17 mouse cellular contexts compared by ENCODE assay signal in genomic region chr8:46593772-46594171, GRCm38 (mm10). TPM values are rescaled to one million over a fixed set of nuclear protein-coding genes. Genes with fewer than 3 reads are reported as not detected.
DNase-seq lines count a peak whose midpoint lies in the region; ATAC-seq and TF ChIP-seq lines count a peak whose summit lies in the region.
"Had no signal": no experiment of that assay in that cellular context is flagged by ENCODE, and none has a peak within 500 bp of the region (broad histone marks: within the 10 kb centered on the region; RNA-seq: fewer than 3 reads in every experiment).

No protein-coding gene starts in this region.

- peak; percentile 60; the same call in 1 of the 2 replicates for ATAC-seq in heart, embryonic 16.5 days (replicated peaks; ENCODE audit: extremely low read depth, insufficient read depth, low FRiP score)
- ATAC-seq in heart, embryonic 11.5 days (replicated peaks; ENCODE audit: insufficient number of reproducible peaks, low FRiP score, low TSS enrichment) = no peak
- ATAC-seq in lung, postnatal 0 days = peak; percentile 37; the same call in 1 of the 2 replicates
- peak; percentile 34; the same call in 1 of the 2 replicates for ATAC-seq in megakaryocyte, adult 5-6 weeks (ENCODE audit: poor library complexity, severe bottlenecking)
- ATAC-seq in liver, embryonic 11.5 days (replicated peaks; ENCODE audit: low FRiP score) = no peak
- ATAC-seq: liver, postnatal 0 days had no signal

- no peak overlapping the region for H3K4me2 ChIP-seq in heart, embryonic 16.5 days (ENCODE audit: low read depth, low read length)
- no peak overlapping the region for H3K4me2 ChIP-seq in heart, embryonic 11.5 days
- no peak overlapping the region for H3K4me2 ChIP-seq in lung, postnatal 0 days (replicated peaks; ENCODE audit: low read depth, low read length)
- H3K4me2 ChIP-seq in liver, embryonic 11.5 days = no peak overlapping the region
- H3K4me2 ChIP-seq: hindbrain, embryonic 15.5 days; neural tube, embryonic 12.5 days had no signal

- no peak for TF ChIP-seq CTCF in lung, postnatal 0 days (IDR thresholded peaks at IDR 0.05)
- TF ChIP-seq CTCF in lung, adult 2 months (IDR thresholded peaks at IDR 0.05; ENCODE audit: insufficient read depth, low read length) = no peak
- TF ChIP-seq CTCF in cerebellum, adult 2 months (IDR thresholded peaks at IDR 0.05; ENCODE audit: borderline replicate concordance, insufficient read depth, low read depth, low read length) = no peak

- TF ChIP-seq EP300 in lung, postnatal 0 days (IDR thresholded peaks at IDR 0.05) = no peak

- H3K27me3 ChIP-seq in heart, embryonic 16.5 days (ENCODE audit: control insufficient read depth, insufficient read depth, low read length) = no peaks in the 10 kb centered on the region
- no peaks in the 10 kb centered on the region for H3K27me3 ChIP-seq in heart, embryonic 11.5 days (ENCODE audit: control insufficient read depth, insufficient read depth, low read length)
- no peaks in the 10 kb centered on the region for H3K27me3 ChIP-seq in lung, postnatal 0 days (replicated peaks; ENCODE audit: insufficient read depth, low read length)
- H3K27me3 ChIP-seq in cerebellum, adult 2 months (ENCODE audit: control insufficient read depth, insufficient read depth, low read length) = no peaks in the 10 kb centered on the region
- no peaks in the 10 kb centered on the region for H3K27me3 ChIP-seq in liver, embryonic 11.5 days (replicated peaks; ENCODE audit: control insufficient read depth, insufficient read depth, low read length)
- H3K27me3 ChIP-seq: hindbrain, embryonic 15.5 days; neural tube, embryonic 12.5 days had no signal

- no peak overlapping the region for H3K9ac ChIP-seq in heart, embryonic 16.5 days (ENCODE audit: low read length)
- no peak overlapping the region for H3K9ac ChIP-seq in heart, embryonic 11.5 days (ENCODE audit: low read depth, low read length)
- H3K9ac ChIP-seq in lung, postnatal 0 days (replicated peaks; ENCODE audit: low read depth) = no peak overlapping the region
- no peak overlapping the region for H3K9ac ChIP-seq in liver, embryonic 11.5 days (ENCODE audit: low read depth, low read length)
- H3K9ac ChIP-seq: hindbrain, embryonic 15.5 days; liver, postnatal 0 days; neural tube, embryonic 12.5 days had no signal

- H3K9me3 ChIP-seq in heart, embryonic 16.5 days (replicated peaks; ENCODE audit: control insufficient read depth, low read length) = no peaks in the 10 kb centered on the region
- H3K9me3 ChIP-seq in heart, embryonic 11.5 days (replicated peaks; ENCODE audit: control insufficient read depth, low read length) = no peaks in the 10 kb centered on the region
- no peaks in the 10 kb centered on the region for H3K9me3 ChIP-seq in lung, postnatal 0 days (ENCODE audit: low read length)
- H3K9me3 ChIP-seq in liver, embryonic 11.5 days (ENCODE audit: control insufficient read depth, low read length) = no peaks in the 10 kb centered on the region
- H3K9me3 ChIP-seq: hindbrain, embryonic 15.5 days; neural tube, embryonic 12.5 days had no signal

- no peak for TF ChIP-seq POLR2A in lung, adult 2 months (IDR thresholded peaks at IDR 0.05; ENCODE audit: borderline replicate concordance, extremely low read depth, low read depth, low read length)
- TF ChIP-seq POLR2A in cerebellum, adult 2 months (IDR thresholded peaks at IDR 0.05; ENCODE audit: borderline replicate concordance, insufficient read depth, low read length) = no peak

- 53% methylated on average over 2 of the region's 2 CpGs for WGBS in heart, embryonic 16.5 days
- 53% methylated on average over 2 of the region's 2 CpGs for WGBS in heart, embryonic 11.5 days (ENCODE audit: insufficient replicate concordance)
- 68% methylated on average over 2 of the region's 2 CpGs for WGBS in lung, postnatal 0 days
- 82% methylated on average over 2 of the region's 2 CpGs for WGBS in lung, adult 2 months
- 8% methylated on average over 2 of the region's 2 CpGs for WGBS in cerebellum, adult 2 months
- WGBS in liver, embryonic 11.5 days = 70% methylated on average over 2 of the region's 2 CpGs

- H3K4me3 ChIP-seq in heart, embryonic 16.5 days (ENCODE audit: low read length) = no peak overlapping the region
- H3K4me3 ChIP-seq in heart, embryonic 11.5 days (ENCODE audit: low read depth, low read length) = no peak overlapping the region
- no peak overlapping the region for H3K4me3 ChIP-seq in lung, postnatal 0 days (ENCODE audit: low read depth, low read length)
- H3K4me3 ChIP-seq in lung, adult 2 months (replicated peaks; ENCODE audit: extremely low read depth, low read depth, low read length) = no peak overlapping the region
- H3K4me3 ChIP-seq in cerebellum, adult 2 months (replicated peaks; ENCODE audit: insufficient read depth, low read depth, low read length) = no peak overlapping the region
- no peak overlapping the region for H3K4me3 ChIP-seq in liver, embryonic 11.5 days (ENCODE audit: low read depth, low read length)
- H3K4me3 ChIP-seq: gastrocnemius, adult 2 months; hindbrain, embryonic 15.5 days; neural tube, embryonic 12.5 days had no signal

- H3K4me1 ChIP-seq in heart, embryonic 16.5 days (ENCODE audit: control insufficient read depth, insufficient read depth, low read length) = no peaks in the 10 kb centered on the region
- peaks cover 13% of the 10 kb centered on the region for H3K4me1 ChIP-seq in heart, embryonic 11.5 days (ENCODE audit: control insufficient read depth, insufficient read depth, low read length)
- H3K4me1 ChIP-seq in lung, postnatal 0 days (ENCODE audit: insufficient read depth, low read depth, low read length) = no peaks in the 10 kb centered on the region
- no peaks in the 10 kb centered on the region for H3K4me1 ChIP-seq in lung, adult 2 months (ENCODE audit: control insufficient read depth, insufficient read depth, low read length)
- no peaks in the 10 kb centered on the region for H3K4me1 ChIP-seq in cerebellum, adult 2 months (ENCODE audit: control insufficient read depth, insufficient read depth, low read length)
- peaks cover 36% of the 10 kb centered on the region for H3K4me1 ChIP-seq in liver, embryonic 11.5 days (replicated peaks; ENCODE audit: control insufficient read depth, insufficient read depth, low read length)
- H3K4me1 ChIP-seq: hindbrain, embryonic 15.5 days; neural tube, embryonic 12.5 days had no signal

- peak; percentile 36 for DNase-seq in lung, postnatal 0 days (ENCODE audit: low spot score)
- no peak for DNase-seq in lung, adult 2 months
- peak; percentile 20 to 49 for DNase-seq in cerebellum, adult 2 months
- DNase-seq in liver, embryonic 11.5 days (ENCODE audit: low spot score) = no peak
- DNase-seq in ovary, postnatal 10 days (ENCODE audit: low spot score) = no peak
- DNase-seq: adrenal gland, postnatal 14 days; gastrocnemius, adult 2 months; kidney, adult 11 months; kidney, postnatal 25 days; liver, postnatal 0 days; right cerebral cortex, postnatal 25 days; thymus, postnatal 36 days had no signal

- no peak overlapping the region for H3K27ac ChIP-seq in heart, embryonic 16.5 days (ENCODE audit: low read length)
- no peak overlapping the region for H3K27ac ChIP-seq in heart, embryonic 11.5 days (ENCODE audit: low read depth, low read length)
- H3K27ac ChIP-seq in lung, postnatal 0 days (ENCODE audit: low read length) = no peak overlapping the region
- no peak overlapping the region for H3K27ac ChIP-seq in cerebellum, adult 2 months (ENCODE audit: insufficient read depth, low read length)
- no peak overlapping the region for H3K27ac ChIP-seq in liver, embryonic 11.5 days (ENCODE audit: low read depth, low read length)
- H3K27ac ChIP-seq: gastrocnemius, adult 2 months; hindbrain, embryonic 15.5 days; neural tube, embryonic 12.5 days had no signal

- H3K36me3 ChIP-seq in heart, embryonic 16.5 days (ENCODE audit: control insufficient read depth, insufficient read depth) = 0 out of 2 replicates have a peak, but pooled peaks cover 2% of the 10 kb centered on the region
- no peaks in the 10 kb centered on the region for H3K36me3 ChIP-seq in heart, embryonic 11.5 days (ENCODE audit: control insufficient read depth, insufficient read depth, low read length)
- no peaks in the 10 kb centered on the region for H3K36me3 ChIP-seq in lung, postnatal 0 days (ENCODE audit: insufficient read depth, low read length)
- no peaks in the 10 kb centered on the region; the same call in 1 of the 2 replicates for H3K36me3 ChIP-seq in liver, embryonic 11.5 days (ENCODE audit: control insufficient read depth, insufficient read depth, low read length)
- H3K36me3 ChIP-seq: hindbrain, embryonic 15.5 days; neural tube, embryonic 12.5 days had no signal

RNA-seq across cellular contexts. Expression of gene Primpol, which starts 23.2 kb away (rescaled TPM):
- 9.0 and 9.5 TPM in 2 replicates for polyA plus RNA-seq in heart, embryonic 16.5 days (2015; fragmentation: Nextera tagmentation; extraction: Ambion mirVana)
- polyA plus RNA-seq in heart, embryonic 11.5 days (2014; fragmentation: Nextera tagmentation; extraction: Ambion mirVana) = 9.7 and 10.8 TPM in 2 replicates
- 3.7 and 4.8 TPM in 2 replicates for polyA plus RNA-seq in lung, postnatal 0 days (2015; fragmentation: Nextera tagmentation; extraction: Ambion mirVana)
- polyA plus RNA-seq in lung, adult 2 months (2012; rRNA removed) = 0.81 and 1.8 TPM in 2 replicates
- polyA plus RNA-seq in cerebellum, adult 2 months (2012; rRNA removed) = 2.8 and 4.0 TPM in 2 replicates
- 19.2 and 20.1 TPM in 2 replicates for total RNA-seq in megakaryocyte, adult 5-6 weeks (2015)
- 7.5 and 9.6 TPM in 2 replicates for total RNA-seq in megakaryocyte, adult 5-6 weeks (2017)
- 16.4 and 18.5 TPM in 2 replicates for polyA plus RNA-seq in liver, embryonic 11.5 days (2014; fragmentation: Nextera tagmentation; extraction: Ambion mirVana)

RNA-seq across cellular contexts. Expression of gene Casp3, which starts 23.3 kb away (rescaled TPM):
- polyA plus RNA-seq in heart, embryonic 16.5 days (2015; fragmentation: Nextera tagmentation; extraction: Ambion mirVana) = 53.6 and 63.5 TPM in 2 replicates
- 49.2 and 59.2 TPM in 2 replicates for polyA plus RNA-seq in heart, embryonic 11.5 days (2014; fragmentation: Nextera tagmentation; extraction: Ambion mirVana)
- 27.4 and 27.6 TPM in 2 replicates for polyA plus RNA-seq in lung, postnatal 0 days (2015; fragmentation: Nextera tagmentation; extraction: Ambion mirVana)
- 2.6 and 5.4 TPM in 2 replicates for polyA plus RNA-seq in lung, adult 2 months (2012; rRNA removed)
- polyA plus RNA-seq in cerebellum, adult 2 months (2012; rRNA removed) = 13.3 and 14.6 TPM in 2 replicates
- total RNA-seq in megakaryocyte, adult 5-6 weeks (2015) = 40.0 and 41.8 TPM in 2 replicates
- 74.2 and 88.3 TPM in 2 replicates for total RNA-seq in megakaryocyte, adult 5-6 weeks (2017)
- 155 and 175 TPM in 2 replicates for polyA plus RNA-seq in liver, embryonic 11.5 days (2014; fragmentation: Nextera tagmentation; extraction: Ambion mirVana)

RNA-seq across cellular contexts. Expression of gene Cenpu, which starts 41.9 kb away (rescaled TPM):
- polyA plus RNA-seq in heart, embryonic 16.5 days (2015; fragmentation: Nextera tagmentation; extraction: Ambion mirVana) = 9.7 and 9.9 TPM in 2 replicates
- 14.9 and 18.4 TPM in 2 replicates for polyA plus RNA-seq in heart, embryonic 11.5 days (2014; fragmentation: Nextera tagmentation; extraction: Ambion mirVana)
- 6.1 and 6.9 TPM in 2 replicates for polyA plus RNA-seq in lung, postnatal 0 days (2015; fragmentation: Nextera tagmentation; extraction: Ambion mirVana)
- 0.84 and 1.3 TPM in 2 replicates for polyA plus RNA-seq in lung, adult 2 months (2012; rRNA removed)
- 1.3 and 1.4 TPM in 2 replicates for polyA plus RNA-seq in cerebellum, adult 2 months (2012; rRNA removed)
- total RNA-seq in megakaryocyte, adult 5-6 weeks (2015) = 21.0 and 25.9 TPM in 2 replicates
- 30.1 and 70.6 TPM in 2 replicates for total RNA-seq in megakaryocyte, adult 5-6 weeks (2017)
- polyA plus RNA-seq in liver, embryonic 11.5 days (2014; fragmentation: Nextera tagmentation; extraction: Ambion mirVana) = 22.0 and 29.8 TPM in 2 replicates

Comparison
In these comparisons a context has a peak if more than half of its experiments do, and no peak if none do; other contexts are left out.
1. ATAC-seq: peak in heart, embryonic 16.5 days (single experiment), lung, postnatal 0 days (single experiment) and megakaryocyte, adult 5-6 weeks (single experiment); none in heart, embryonic 11.5 days (single experiment) and liver, embryonic 11.5 days (single experiment).
2. DNase-seq: peak in lung, postnatal 0 days (single experiment) and cerebellum, adult 2 months (2 of 2); none in lung, adult 2 months (single experiment), liver, embryonic 11.5 days (single experiment) and ovary, postnatal 10 days (single experiment).